Mouse (Mus musculus) neural tube, embryonic 11.5 days (tissue): ENCODE measurements around the gene Gm36176. TPM values are rescaled to one million over a fixed set of nuclear protein-coding genes. Genes with fewer than 3 reads are reported as not detected.

ENCODE experiments used
- ATAC-seq: fragments of 200-750 bp; cut with Nextera tagmentation; 2 replicates; pipeline ENCODE4 v1.8.0; 2017; ENCODE audit warnings: moderate number of reproducible peaks, mild to moderate bottlenecking, moderate TSS enrichment, moderate library complexity; ENCODE audit not compliant: insufficient read depth, low FRiP score, low TSS enrichment
- DNase-seq: peaks from one replicate; pipeline ENCODE4 v3.0.0-alpha.2; 2015; ENCODE audit warnings: low spot score
- H3K27ac ChIP-seq: fragments of 300-500 bp; sonication (generic); 2 replicates; pipeline ENCODE4 v1.5.1; 2014; ENCODE audit warnings: low read depth, mild to moderate bottlenecking, low read length
- H3K27me3 ChIP-seq: fragments of 300-500 bp; sonication (generic); 2 replicates; pipeline ENCODE4 v1.6.1; 2014; ENCODE audit warnings: mild to moderate bottlenecking, low read length, mixed read lengths; ENCODE audit not compliant: control insufficient read depth, insufficient read depth
- H3K36me3 ChIP-seq: fragments of 300-500 bp; sonication (generic); 2 replicates; pipeline ENCODE4 v1.6.1; 2014; ENCODE audit warnings: mild to moderate bottlenecking, low read length, moderate library complexity, mixed read lengths; ENCODE audit not compliant: control insufficient read depth, insufficient read depth
- H3K4me1 ChIP-seq: fragments of 300-500 bp; sonication (generic); 2 replicates; pipeline ENCODE4 v1.6.1; 2014; ENCODE audit warnings: low read length, mixed read lengths; ENCODE audit not compliant: control insufficient read depth, insufficient read depth
- H3K4me2 ChIP-seq: fragments of 300-500 bp; sonication (generic); 2 replicates; pipeline ENCODE4 v1.6.1; 2014; ENCODE audit warnings: low read depth, mild to moderate bottlenecking, moderate library complexity
- H3K4me3 ChIP-seq: fragments of 300-500 bp; sonication (generic); 2 replicates; pipeline ENCODE4 v1.5.1; 2014; ENCODE audit warnings: low read depth, low read length
- H3K9ac ChIP-seq: fragments of 300-500 bp; sonication (generic); 2 replicates; pipeline ENCODE4 v1.6.1; 2014; ENCODE audit warnings: mild to moderate bottlenecking, low read length
- H3K9me3 ChIP-seq: fragments of 300-500 bp; sonication (generic); 2 replicates; pipeline ENCODE4 v1.6.1; 2016; ENCODE audit warnings: low read length; ENCODE audit not compliant: control insufficient read depth
- WGBS: fragments of 180-500 bp; shearing (Covaris S2); extraction: QIAGEN DNeasy Blood & Tissue Kit; methylation state at CpG from one replicate; pipeline ENCODE4 v1.1.7; 2014; 5-methylcytosine and 5-hydroxymethylcytosine counted together
- polyA plus RNA-seq: library from polyadenylated mRNA; unstranded; fragments of >200 nt; fragmentation: Nextera tagmentation; extraction: Ambion mirVana; gene quantifications from 2 replicates; pipeline ENCODE4 v1.2.1, GENCODE M21; 2014

Gm36176 gene
- polyA plus RNA-seq, 1 experiment from 2014 or later: not detected

DNA sequence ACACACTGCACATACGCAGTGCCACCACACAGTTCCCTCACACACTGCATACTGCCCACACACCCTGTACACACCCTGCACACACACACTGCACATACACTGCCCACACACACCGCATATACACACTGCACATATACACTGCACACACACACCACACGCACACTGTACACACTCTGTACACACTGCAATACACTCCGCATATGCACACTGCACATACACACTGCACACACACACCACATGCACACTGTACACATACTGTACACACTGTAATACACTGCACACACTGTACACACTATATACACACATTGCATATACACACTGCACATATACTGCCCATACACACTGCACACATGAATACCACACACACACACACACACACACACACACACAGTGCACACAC, 28.1 kb upstream of the Gm36176 start:
- ATAC-seq: no peak
- no peaks in the 10 kb centered on the region for H3K4me1 ChIP-seq

DNA sequence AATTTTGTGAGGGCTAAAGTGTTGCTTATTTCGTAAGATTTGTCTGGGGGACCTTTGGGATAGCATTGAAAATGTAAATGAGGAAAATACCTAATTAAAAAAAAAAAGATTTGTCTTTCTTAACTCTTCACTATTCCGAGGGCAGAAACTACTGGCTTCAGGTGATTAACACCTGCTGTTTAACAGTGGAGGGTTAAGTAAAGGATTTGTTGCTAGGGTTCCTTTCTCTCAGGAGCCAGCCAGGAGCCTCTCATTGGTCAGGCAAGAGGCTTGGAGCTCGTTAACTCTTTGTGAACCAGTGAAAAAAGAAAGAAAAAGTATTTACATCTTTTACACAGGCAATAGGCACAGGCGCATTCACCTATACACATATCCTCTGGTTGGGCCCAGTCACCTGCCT, 27.4 kb upstream of the Gm36176 start:
- Histone ChIP-seq H3K9ac (no peak overlapping the region), H3K4me1 (no peaks in the 10 kb centered on the region), H3K27ac (no peak overlapping the region), H3K4me3 (no peak overlapping the region), H3K9me3 (no peaks in the 10 kb centered on the region), H3K27me3 (no peaks in the 10 kb centered on the region), H3K36me3 (no peaks in the 10 kb centered on the region), H3K4me2 (no peak overlapping the region)
- ATAC-seq: no peak
- 53% methylated on average over 4 of the region's 4 CpGs for WGBS
- no peak for DNase-seq

More for the DNA sequence above, 28.1 kb upstream of the Gm36176 start:
- WGBS: 95% methylated on average over 4 of the region's 4 CpGs
- no peak overlapping the region for H3K9ac ChIP-seq
- no peak overlapping the region for H3K4me3 ChIP-seq
- no peaks in the 10 kb centered on the region for H3K9me3 ChIP-seq
- no peak for DNase-seq
- no peak overlapping the region for H3K4me2 ChIP-seq
- no peak overlapping the region for H3K27ac ChIP-seq
- no peaks in the 10 kb centered on the region for H3K36me3 ChIP-seq
- H3K27me3 ChIP-seq: no peaks in the 10 kb centered on the region

- DNase-seq (no peak), ATAC-seq (no peak)
- H3K27me3 ChIP-seq: no peaks in the 10 kb centered on the region
- H3K4me3 ChIP-seq: no peak within 1 kb of the TSS
- H3K9ac ChIP-seq: no peak within 1 kb of the TSS
- no peak within 1 kb of the TSS for H3K27ac ChIP-seq
- no peaks in the 10 kb centered on the region for H3K36me3 ChIP-seq
- H3K4me2 ChIP-seq: no peak within 1 kb of the TSS
- H3K4me1 ChIP-seq: no peaks in the 10 kb centered on the region
- 76% methylated on average over 6 of the region's 6 CpGs for WGBS
- H3K9me3 ChIP-seq: no peaks in the 10 kb centered on the region
Measured at GRCm38 (mm10) chr10:77826951-77827350, 19.7 kb upstream of the Gm36176 start, which contains the start of gene Krtap10-4. Krtap10-4 (minus strand) TSS chr10:77827095.

DNA sequence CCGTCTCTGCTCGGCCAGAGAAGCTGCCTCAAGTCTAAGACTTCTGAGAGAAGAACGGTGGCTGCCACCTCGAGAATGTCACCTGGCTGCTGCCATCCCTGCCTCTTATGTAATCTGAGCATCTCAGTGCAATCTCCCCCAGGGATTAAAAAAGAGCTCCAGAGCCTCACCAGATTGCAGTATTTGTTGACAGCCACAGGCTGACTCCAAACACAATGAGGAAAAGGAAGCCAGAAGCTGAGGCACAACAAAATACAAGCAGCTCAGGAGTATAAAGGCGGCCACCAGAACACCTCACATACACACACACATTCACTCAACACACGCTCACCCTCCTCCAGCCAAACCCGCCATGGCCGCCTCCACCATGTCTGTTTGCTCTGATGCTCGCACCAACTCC, 11.0 kb upstream of the Gm36176 start, which contains the start of gene Krtap10-10:
Gene Krtap10-10, plus strand, starts transcription at position 301 of the 400 bp plus-strand sequence.
- no peak for DNase-seq
- Histone ChIP-seq H3K4me1 (no peaks in the 10 kb centered on the region), H3K9me3 (no peaks in the 10 kb centered on the region), H3K36me3 (no peaks in the 10 kb centered on the region), H3K4me3 (no peak within 1 kb of the TSS), H3K27ac (no peak within 1 kb of the TSS), H3K27me3 (no peaks in the 10 kb centered on the region), H3K9ac (no peak within 1 kb of the TSS), H3K4me2 (no peak within 1 kb of the TSS)
- no peak for ATAC-seq
- WGBS: 76% methylated on average over 9 of the region's 9 CpGs

- 80% methylated on average over 6 of the region's 6 CpGs for WGBS
- no peak for ATAC-seq
- no peaks in the 10 kb centered on the region for H3K36me3 ChIP-seq
- H3K27me3 ChIP-seq: no peaks in the 10 kb centered on the region
- no peaks in the 10 kb centered on the region for H3K9me3 ChIP-seq
- DNase-seq: no peak
- no peak overlapping the region for H3K27ac ChIP-seq
- H3K4me3 ChIP-seq: no peak overlapping the region
- no peak overlapping the region for H3K9ac ChIP-seq
- H3K4me2 ChIP-seq: no peak overlapping the region
- no peaks in the 10 kb centered on the region for H3K4me1 ChIP-seq
Measured at GRCm38 (mm10) chr10:77839006-77839405, 7.6 kb upstream of the Gm36176 start.

GRCm38 (mm10) chr10:77846961-77847360, 358 bp downstream of the Gm36176 start:
- Histone ChIP-seq H3K4me3 (no peak overlapping the region), H3K9ac (no peak overlapping the region), H3K36me3 (no peaks in the 10 kb centered on the region), H3K27me3 (no peaks in the 10 kb centered on the region), H3K9me3 (no peaks in the 10 kb centered on the region), H3K4me2 (no peak overlapping the region), H3K4me1 (no peaks in the 10 kb centered on the region), H3K27ac (no peak overlapping the region)
- 23% methylated on average over 2 of the region's 2 CpGs for WGBS
- ATAC-seq (no peak), DNase-seq (no peak)

DNA sequence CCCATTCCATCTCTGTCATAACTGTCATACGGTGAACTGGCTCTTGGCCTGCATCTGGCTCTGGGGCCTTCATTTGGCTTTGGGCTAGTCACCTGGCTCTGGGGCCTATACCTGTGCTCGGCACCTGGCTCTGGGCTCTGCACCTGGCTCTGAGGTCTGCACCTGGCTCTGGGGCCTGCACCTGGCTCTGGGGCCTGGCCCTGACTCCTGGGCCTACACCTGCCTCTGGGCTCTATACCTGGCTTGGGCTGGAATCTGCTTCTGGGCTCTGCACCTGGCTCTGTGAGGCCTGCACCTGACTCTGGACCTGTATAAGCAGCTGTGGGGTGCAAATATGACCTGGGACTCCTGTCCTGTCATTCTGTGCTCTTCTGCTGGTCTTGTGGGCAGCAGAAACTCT, 935 bp downstream of the Gm36176 start:
- no peak overlapping the region for H3K9ac ChIP-seq
- H3K27ac ChIP-seq: no peak overlapping the region
- no peaks in the 10 kb centered on the region for H3K4me1 ChIP-seq
- no peaks in the 10 kb centered on the region for H3K36me3 ChIP-seq
- H3K27me3 ChIP-seq: no peaks in the 10 kb centered on the region
- H3K9me3 ChIP-seq: no peaks in the 10 kb centered on the region
- H3K4me2 ChIP-seq: no peak overlapping the region
- H3K4me3 ChIP-seq: no peak overlapping the region
- no peak for ATAC-seq
- 77% methylated on average over 2 of the region's 2 CpGs for WGBS
- DNase-seq: no peak

DNA sequence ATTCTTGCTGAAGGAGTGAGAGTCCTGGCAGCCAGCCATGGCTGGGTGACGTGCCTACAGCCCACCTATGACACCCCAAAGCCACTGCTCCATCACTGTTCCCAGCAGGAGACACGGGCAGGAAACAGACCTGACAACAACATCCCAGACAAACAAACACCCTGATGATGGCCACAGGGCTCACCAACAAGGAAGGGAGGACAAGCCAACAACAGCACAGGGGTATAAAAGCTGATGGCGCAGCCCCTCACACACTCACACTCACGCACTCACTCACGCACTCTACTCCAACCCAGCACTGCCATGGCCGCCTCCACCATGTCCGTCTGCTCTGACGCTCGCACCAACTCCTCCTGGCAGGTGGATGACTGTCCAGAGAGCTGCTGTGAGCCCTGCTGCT, 6.0 kb downstream of the Gm36176 start, which contains the start of gene Gm10318:
Gene Gm10318, plus strand, starts transcription at position 301 of the 400 bp plus-strand sequence.
- ATAC-seq (no peak), DNase-seq (no peak)
- Histone ChIP-seq H3K4me2 (no peak within 1 kb of the TSS), H3K4me3 (no peak within 1 kb of the TSS), H3K27ac (no peak within 1 kb of the TSS), H3K4me1 (no peaks in the 10 kb centered on the region), H3K9me3 (no peaks in the 10 kb centered on the region), H3K27me3 (no peaks in the 10 kb centered on the region), H3K36me3 (no peaks in the 10 kb centered on the region), H3K9ac (no peak within 1 kb of the TSS)
- WGBS: 72% methylated on average over 9 of the region's 9 CpGs

DNA sequence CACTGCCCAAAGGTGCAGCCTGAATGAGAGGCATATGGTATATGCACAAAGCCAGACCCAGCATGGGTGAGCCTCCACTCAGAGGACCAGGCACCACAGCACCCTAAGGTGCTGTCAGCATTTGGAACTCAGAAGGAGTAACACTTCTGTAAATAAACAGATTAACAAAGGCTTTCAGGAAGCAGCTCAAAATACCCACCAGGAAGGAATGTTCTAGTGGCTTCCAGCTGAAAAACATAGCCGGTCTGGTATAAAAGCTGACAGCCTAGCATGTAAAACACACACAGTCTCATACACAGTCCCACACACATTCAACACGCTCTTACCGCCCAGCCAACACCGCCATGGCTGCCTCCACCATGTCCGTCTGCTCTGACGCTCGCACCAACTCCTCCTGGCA, 15.1 kb downstream of the Gm36176 start, which contains the start of gene Gm3285:
Gene Gm3285, plus strand, starts transcription at position 301 of the 400 bp plus-strand sequence.
- ATAC-seq (no peak), DNase-seq (no peak)
- Histone ChIP-seq H3K36me3 (no peaks in the 10 kb centered on the region), H3K4me1 (no peaks in the 10 kb centered on the region), H3K27ac (no peak within 1 kb of the TSS), H3K4me3 (no peak within 1 kb of the TSS), H3K9me3 (no peaks in the 10 kb centered on the region), H3K4me2 (no peak within 1 kb of the TSS), H3K27me3 (no peaks in the 10 kb centered on the region), H3K9ac (no peak within 1 kb of the TSS)
- 62% methylated on average over 7 of the region's 7 CpGs for WGBS
